Mouse (Mus musculus) brown adipose tissue, adult 24 weeks (tissue): Measurements from ENCODE around the gene Rassf5. TPM values are rescaled to one million over a fixed set of nuclear protein-coding genes. Genes with fewer than 3 reads are reported as not detected.

ENCODE experiments used
- polyA plus RNA-seq: library from polyadenylated mRNA; stranded (reverse); fragments of >200 nt; gene quantifications from 2 replicates; pipeline ENCODE4 v1.2.4, GENCODE M21; 2012; ENCODE audit not compliant: missing spikeins, insufficient read depth, insufficient read length

Gene Rassf5
- polyA plus RNA-seq, 1 experiment, result 0.99 TPM

Other genes starting within 250 kb of the Rassf5 start
- gene Il10, start 225.4 kb downstream of the Rassf5 start, polyA plus RNA-seq, result not detected in 2 replicates
- gene Mapkapk2, start 147.4 kb downstream of the Rassf5 start, polyA plus RNA-seq, result 76.7 and 87.6 TPM in 2 replicates
- gene Dyrk3, start 106.9 kb downstream of the Rassf5 start, polyA plus RNA-seq, result not detected in 2 replicates
- gene Eif2d, start 92.1 kb downstream of the Rassf5 start, polyA plus RNA-seq, result 21.0 and 24.0 TPM in 2 replicates
- gene Ikbke, start 34.3 kb upstream of the Rassf5 start, polyA plus RNA-seq, result 1.0 TPM in 2 replicates